Comparison of ENCODE assay signal across 9 mouse cellular contexts in genomic region chr1:87174006-87174955, GRCm38 (mm10). TPM values are rescaled to one million over a fixed set of nuclear protein-coding genes. Genes with fewer than 3 reads are reported as not detected.
DNase-seq lines count a peak whose midpoint lies in the region; ATAC-seq and TF ChIP-seq lines count a peak whose summit lies in the region.
"Had no signal": no experiment of that assay in that cellular context is flagged by ENCODE, and none has a peak within 500 bp of the region (broad histone marks: within the 10 kb centered on the region; RNA-seq: fewer than 3 reads in every experiment).

No protein-coding gene starts in this region.

- peaks cover 3% of the 10 kb centered on the region; the same call in 1 of the 2 replicates for H3K4me1 ChIP-seq in G1E (ENCODE audit: insufficient read depth, low read depth, low read length)
- no peaks in the 10 kb centered on the region for H3K4me1 ChIP-seq in bone marrow, adult 2 months (ENCODE audit: control insufficient read depth, insufficient read depth, low read length)
- H3K4me1 ChIP-seq in embryonic facial prominence, embryonic 14.5 days (ENCODE audit: control insufficient read depth, insufficient read depth, low read length) = peaks cover 15% of the 10 kb centered on the region; the same call in 1 of the 2 replicates
- H3K4me1 ChIP-seq in heart, embryonic 15.5 days (replicated peaks) = peaks cover 14% of the 10 kb centered on the region
- no peaks in the 10 kb centered on the region for H3K4me1 ChIP-seq in lung, adult 2 months (ENCODE audit: control insufficient read depth, insufficient read depth, low read length)

- peak overlapping the region; percentile 23; the same call in 1 of the 2 replicates for H3K4me2 ChIP-seq in embryonic facial prominence, embryonic 14.5 days (ENCODE audit: low read depth, low read length)
- peak overlapping the region; percentile 40; the same call in 1 of the 2 replicates for H3K4me2 ChIP-seq in heart, embryonic 15.5 days

- peak; percentile 70 for DNase-seq in G1E (ENCODE audit: low spot score)
- DNase-seq in embryonic facial prominence, embryonic 14.5 days (ENCODE audit: low spot score) = peak; percentile 78
- peak; percentile 51 to 77 for DNase-seq in kidney, postnatal 36 days
- peak; percentile 49 for DNase-seq in lung, adult 2 months
- DNase-seq in retina, postnatal 7 days (ENCODE audit: low read depth, low spot score) = peak; percentile 62
- DNase-seq in adipocyte (ENCODE audit: low spot score) = no peak

- peak; percentile 40 for TF ChIP-seq CTCF in G1E (IDR thresholded peaks at IDR 0.05; ENCODE audit: low read depth, low read length)
- TF ChIP-seq CTCF in bone marrow, adult 2 months (IDR thresholded peaks at IDR 0.05; ENCODE audit: control insufficient read depth, insufficient read depth, low read length) = peak; percentile 41; the same call in 1 of the 2 replicates
- TF ChIP-seq CTCF in lung, adult 2 months (IDR thresholded peaks at IDR 0.05; ENCODE audit: insufficient read depth, low read length) = peak; percentile 64

- ATAC-seq in G1E (ENCODE audit: extremely low read depth, insufficient number of reproducible peaks, low FRiP score, poor library complexity, severe bottlenecking) = no peak; the same call in 1 of the 2 replicates
- peak; percentile 41 for ATAC-seq in embryonic facial prominence, embryonic 14.5 days (ENCODE audit: low read depth)
- no peak for ATAC-seq in heart, embryonic 15.5 days (replicated peaks; ENCODE audit: insufficient number of reproducible peaks, insufficient read depth, low FRiP score, low read depth)

- no peak overlapping the region for H3K4me3 ChIP-seq in G1E (ENCODE audit: low read depth, low read length)
- H3K4me3 ChIP-seq in bone marrow, adult 2 months (replicated peaks; ENCODE audit: control insufficient read depth, low read depth, low read length) = no peak overlapping the region
- H3K4me3 ChIP-seq in embryonic facial prominence, embryonic 14.5 days (ENCODE audit: low read depth, low read length) = no peak overlapping the region
- H3K4me3 ChIP-seq in heart, embryonic 15.5 days = no peak overlapping the region
- no peak overlapping the region for H3K4me3 ChIP-seq in lung, adult 2 months (replicated peaks; ENCODE audit: extremely low read depth, low read depth, low read length)

- 0 out of 2 replicates have a peak overlapping the region, but pooled peaks have one; percentile 32 for H3K9ac ChIP-seq in embryonic facial prominence, embryonic 14.5 days (ENCODE audit: low read depth, low read length)
- H3K9ac ChIP-seq in heart, embryonic 15.5 days = no peak overlapping the region

- WGBS in bone marrow, adult 2 months = 34% methylated on average over 28 of the region's 28 CpGs
- 27% methylated on average over 23 of the region's 28 CpGs for WGBS in embryonic facial prominence, embryonic 14.5 days
- 24% methylated on average over 28 of the region's 28 CpGs for WGBS in heart, embryonic 15.5 days
- 26% methylated on average over 28 of the region's 28 CpGs for WGBS in lung, adult 2 months

- no peak overlapping the region for H3K27ac ChIP-seq in bone marrow, adult 2 months (ENCODE audit: control insufficient read depth, insufficient read depth, low read depth, low read length, poor library complexity)
- no peak overlapping the region for H3K27ac ChIP-seq in embryonic facial prominence, embryonic 14.5 days (replicated peaks; ENCODE audit: low read depth, low read length)
- H3K27ac ChIP-seq in heart, embryonic 15.5 days = no peak overlapping the region

- H3K36me3 ChIP-seq in G1E (replicated peaks) = no peaks in the 10 kb centered on the region
- H3K36me3 ChIP-seq in embryonic facial prominence, embryonic 14.5 days (ENCODE audit: control insufficient read depth, insufficient read depth, low read length) = no peaks in the 10 kb centered on the region
- no peaks in the 10 kb centered on the region for H3K36me3 ChIP-seq in heart, embryonic 15.5 days

- H3K9me3 ChIP-seq in G1E (replicated peaks) = no peaks in the 10 kb centered on the region
- H3K9me3 ChIP-seq in embryonic facial prominence, embryonic 14.5 days (ENCODE audit: control insufficient read depth, low read length) = no peaks in the 10 kb centered on the region
- no peaks in the 10 kb centered on the region for H3K9me3 ChIP-seq in heart, embryonic 15.5 days (replicated peaks)

- no peak for TF ChIP-seq POLR2A in bone marrow, adult 2 months (IDR thresholded peaks at IDR 0.05; ENCODE audit: borderline replicate concordance, control insufficient read depth, low read depth, low read length)
- no peak for TF ChIP-seq POLR2A in lung, adult 2 months (IDR thresholded peaks at IDR 0.05; ENCODE audit: borderline replicate concordance, extremely low read depth, low read depth, low read length)

- H3K27me3 ChIP-seq in G1E (ENCODE audit: insufficient read depth, low read length) = peaks cover 38% of the 10 kb centered on the region
- H3K27me3 ChIP-seq in embryonic facial prominence, embryonic 14.5 days (replicated peaks; ENCODE audit: control insufficient read depth, insufficient read depth, low read length) = peaks cover 6% of the 10 kb centered on the region; the same call in 1 of the 2 replicates
- peaks cover 62% of the 10 kb centered on the region for H3K27me3 ChIP-seq in heart, embryonic 15.5 days

RNA-seq across cellular contexts. Expression of gene Prss56, which starts 8.8 kb away (rescaled TPM):
- total RNA-seq in G1E (2014; fragmentation: Nextera tagmentation) = not detected in 2 replicates
- not detected in 2 replicates for total RNA-seq in G1E (2017)
- not detected in 2 replicates for polyA plus RNA-seq in G1E (2012)
- not detected in 2 replicates for polyA plus RNA-seq in bone marrow, adult 2 months (2011; ENCODE audit: insufficient read depth, insufficient read length, low replicate concordance, missing spikeins)
- 0.93 and 1.5 TPM in 2 replicates for polyA plus RNA-seq in embryonic facial prominence, embryonic 14.5 days (2014; fragmentation: Nextera tagmentation; extraction: Ambion mirVana)
- polyA plus RNA-seq in heart, embryonic 15.5 days (2015; fragmentation: Nextera tagmentation; extraction: Ambion mirVana) = 0.05 and 0.08 TPM in 2 replicates
- polyA plus RNA-seq in lung, adult 2 months (2012; rRNA removed) = not detected in 2 replicates
- polyA plus RNA-seq: large intestine, adult 2 months had no signal

RNA-seq across cellular contexts. Expression of gene Chrnd, which starts 16.1 kb away (rescaled TPM):
- total RNA-seq in G1E (2014; fragmentation: Nextera tagmentation) = not detected in 2 replicates
- not detected in 2 replicates for total RNA-seq in G1E (2017)
- polyA plus RNA-seq in G1E (2012) = not detected in 2 replicates
- polyA plus RNA-seq in bone marrow, adult 2 months (2011; ENCODE audit: insufficient read depth, insufficient read length, low replicate concordance, missing spikeins) = not detected in 2 replicates
- polyA plus RNA-seq in embryonic facial prominence, embryonic 14.5 days (2014; fragmentation: Nextera tagmentation; extraction: Ambion mirVana) = 11.5 and 12.5 TPM in 2 replicates
- not detected in 2 replicates for polyA plus RNA-seq in heart, embryonic 15.5 days (2015; fragmentation: Nextera tagmentation; extraction: Ambion mirVana)
- 0.56 TPM in 1 of 2 replicates, not detected in the other for polyA plus RNA-seq in lung, adult 2 months (2012; rRNA removed)
- polyA plus RNA-seq: large intestine, adult 2 months had no signal

RNA-seq across cellular contexts. Expression of gene Ecel1, which starts 18.0 kb away (rescaled TPM):
- total RNA-seq in G1E (2014; fragmentation: Nextera tagmentation) (not detected in 2 replicates), G1E (2017) (not detected in 2 replicates)
- polyA plus RNA-seq in G1E (2012) = not detected in 2 replicates
- polyA plus RNA-seq in bone marrow, adult 2 months (2011; ENCODE audit: insufficient read depth, insufficient read length, low replicate concordance, missing spikeins) = not detected in 2 replicates
- 1.7 and 3.0 TPM in 2 replicates for polyA plus RNA-seq in embryonic facial prominence, embryonic 14.5 days (2014; fragmentation: Nextera tagmentation; extraction: Ambion mirVana)
- 0.83 and 5.1 TPM in 2 replicates for polyA plus RNA-seq in heart, embryonic 15.5 days (2015; fragmentation: Nextera tagmentation; extraction: Ambion mirVana)
- polyA plus RNA-seq in lung, adult 2 months (2012; rRNA removed) = not detected in 2 replicates

RNA-seq across cellular contexts. Expression of gene Chrng, which starts 30.2 kb away (rescaled TPM):
- not detected in 2 replicates for total RNA-seq in G1E (2014; fragmentation: Nextera tagmentation)
- 0.12 and 0.16 TPM in 2 replicates for total RNA-seq in G1E (2017)
- not detected in 2 replicates for polyA plus RNA-seq in G1E (2012)
- polyA plus RNA-seq in bone marrow, adult 2 months (2011; ENCODE audit: insufficient read depth, insufficient read length, low replicate concordance, missing spikeins) = not detected in 2 replicates
- 39.6 and 44.8 TPM in 2 replicates for polyA plus RNA-seq in embryonic facial prominence, embryonic 14.5 days (2014; fragmentation: Nextera tagmentation; extraction: Ambion mirVana)
- 1.1 and 1.4 TPM in 2 replicates for polyA plus RNA-seq in heart, embryonic 15.5 days (2015; fragmentation: Nextera tagmentation; extraction: Ambion mirVana)
- polyA plus RNA-seq in lung, adult 2 months (2012; rRNA removed) = 0.24 TPM in 1 of 2 replicates, not detected in the other
- polyA plus RNA-seq: large intestine, adult 2 months had no signal

RNA-seq across cellular contexts. Expression of gene Eif4e2, which starts 39.4 kb away (rescaled TPM):
- total RNA-seq in G1E (2014; fragmentation: Nextera tagmentation) (104 and 117 TPM in 2 replicates), G1E (2017) (265 and 286 TPM in 2 replicates)
- polyA plus RNA-seq in G1E (2012) = 32.3 and 36.0 TPM in 2 replicates
- 47.4 and 67.2 TPM in 2 replicates for polyA plus RNA-seq in bone marrow, adult 2 months (2011; ENCODE audit: insufficient read depth, insufficient read length, low replicate concordance, missing spikeins)
- 133 and 136 TPM in 2 replicates for polyA plus RNA-seq in embryonic facial prominence, embryonic 14.5 days (2014; fragmentation: Nextera tagmentation; extraction: Ambion mirVana)
- 99.0 and 106 TPM in 2 replicates for polyA plus RNA-seq in heart, embryonic 15.5 days (2015; fragmentation: Nextera tagmentation; extraction: Ambion mirVana)
- 17.2 and 26.6 TPM in 2 replicates for polyA plus RNA-seq in lung, adult 2 months (2012; rRNA removed)
